Mouse (Mus musculus) ES-E14 (cell line): Measurements from ENCODE around the gene Ccdc93.

ENCODE experiments used
- CHD2 ChIP-seq: IDR thresholded peaks from 2 replicates; pipeline ENCODE4 v1.6.1; 2014; ENCODE audit warnings: mild to moderate bottlenecking, low read depth, low read length, inconsistent platforms
- MAFK ChIP-seq: IDR thresholded peaks from 2 replicates; pipeline ENCODE4 v1.6.1; 2014; ENCODE audit warnings: mild to moderate bottlenecking, low read depth, low read length, inconsistent platforms; ENCODE audit not compliant: insufficient read depth

DNA sequence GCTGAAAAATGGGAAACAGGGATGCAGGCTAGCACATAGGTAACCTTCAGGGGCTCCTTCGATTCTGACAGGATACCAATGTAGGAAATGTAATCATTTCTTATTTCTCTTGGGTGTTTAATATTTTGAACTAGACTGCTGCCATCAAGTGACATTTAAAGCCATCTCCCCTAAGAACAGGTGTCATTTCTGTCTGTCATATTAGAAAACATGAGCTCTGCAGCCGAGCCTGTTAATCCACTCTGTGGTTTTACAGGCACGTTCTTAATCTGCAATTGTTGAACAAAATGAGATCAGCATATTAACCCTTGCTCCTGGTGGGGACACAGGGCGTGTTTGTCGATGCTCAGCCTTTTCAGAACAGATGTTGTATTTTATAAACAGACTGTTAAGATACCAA, 40.7 kb downstream of the Ccdc93 start:
- TF ChIP-seq CHD2: no peak
- no peak for TF ChIP-seq MAFK
